Mouse (Mus musculus): ENCODE results near the gene Cdc37. TPM values are rescaled to one million over a fixed set of nuclear protein-coding genes. Genes with fewer than 3 reads are reported as not detected.
"Not testable (repeated sequence)": the region's sequence is repeated elsewhere in the genome, so short reads cannot be mapped to it uniquely, and the experiment has no call there.

Cdc37 gene
- total RNA-seq (2021), result 100 to 1,000 TPM; 123 to 126 TPM
- long read RNA-seq, experiment 1, full-length matches to known transcripts, result 110 of 170 reads
- long read RNA-seq, experiment 1, partial matches to known transcripts, result 49 of 170 reads
- long read RNA-seq, experiment 1, other reads (novel, unspliced or antisense), result 11 of 170 reads
- long read RNA-seq, experiment 2, full-length matches to known transcripts, result 141 of 219 reads
- long read RNA-seq, experiment 2, partial matches to known transcripts, result 68 of 219 reads
- long read RNA-seq, experiment 2, other reads (novel, unspliced or antisense), result 10 of 219 reads

- peak; percentile 89 to 93 for DNase-seq
- intact Hi-C loops (cut with DNase I), result no loop called here
Observed at GRCm38 (mm10) chr9:21149654-21150419, at the start of gene Cdc37. Cdc37 (minus strand) TSS chr9:21149982.

DNA sequence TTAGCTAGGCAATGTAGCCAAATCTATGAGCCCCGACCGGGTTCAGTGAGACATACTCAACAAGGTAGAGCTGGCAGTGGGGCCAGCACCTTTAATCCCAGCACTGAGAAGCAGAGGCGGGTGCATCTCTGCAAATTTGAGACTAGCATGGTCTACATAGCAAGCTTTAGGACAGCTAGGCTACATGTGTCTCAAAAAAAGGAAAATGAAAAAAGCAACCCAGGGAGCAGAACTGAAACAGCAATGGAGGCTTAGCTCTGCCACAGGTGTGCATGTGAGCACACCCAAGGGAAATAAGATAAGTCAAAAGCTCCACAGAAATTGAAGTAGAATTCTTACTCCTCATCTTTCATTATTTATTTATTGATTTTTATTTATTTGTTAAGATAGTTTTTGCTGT lies 49.2 kb upstream of the Cdc37 start:
- DNase-seq, result no peak
- intact Hi-C loops (cut with DNase I), result no loop called here

- intact Hi-C loops (cut with DNase I), result no loop called here
- no peak for DNase-seq
Observed at GRCm38 (mm10) chr9:21197981-21198380, 48.2 kb upstream of the Cdc37 start.

- DNase-seq, result no peak
- intact Hi-C loops (cut with DNase I), result no loop called here
Observed at GRCm38 (mm10) chr9:21196521-21197433, 47.0 kb upstream of the Cdc37 start.

GRCm38 (mm10) chr9:21195736-21196505 lies 46.1 kb upstream of the Cdc37 start:
- intact Hi-C loops (cut with DNase I); DNase-seq: not testable (repeated sequence)

- intact Hi-C loops (cut with DNase I), result no loop called here
- DNase-seq, result no peak
Observed at GRCm38 (mm10) chr9:21194787-21195493, 45.2 kb upstream of the Cdc37 start.

DNA sequence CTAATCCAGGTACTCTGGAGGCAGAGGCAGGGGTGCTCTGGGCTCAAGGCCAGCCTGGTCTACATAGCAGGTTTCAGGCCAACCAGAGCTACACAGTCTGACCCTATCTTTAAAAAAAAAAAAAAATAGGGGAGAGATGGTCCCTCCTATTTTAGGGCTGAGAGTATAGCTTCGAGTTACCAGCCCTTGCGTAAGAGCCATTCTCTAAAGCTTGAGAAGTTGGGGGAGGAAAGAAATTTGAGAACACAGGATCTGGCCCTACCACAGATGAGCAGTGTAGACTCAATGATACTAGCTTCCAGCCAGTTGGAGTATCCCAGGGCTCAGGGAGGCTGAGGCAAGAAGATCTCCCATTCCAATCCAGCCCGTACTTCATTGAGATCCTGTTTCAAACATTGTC lies 44.0 kb upstream of the Cdc37 start:
- DNase-seq, result no peak
- intact Hi-C loops (cut with DNase I), result no loop called here

- DNase-seq, result no peak
- intact Hi-C loops (cut with DNase I), result no loop called here
Observed at GRCm38 (mm10) chr9:21190670-21191069, 40.9 kb upstream of the Cdc37 start.

DNA sequence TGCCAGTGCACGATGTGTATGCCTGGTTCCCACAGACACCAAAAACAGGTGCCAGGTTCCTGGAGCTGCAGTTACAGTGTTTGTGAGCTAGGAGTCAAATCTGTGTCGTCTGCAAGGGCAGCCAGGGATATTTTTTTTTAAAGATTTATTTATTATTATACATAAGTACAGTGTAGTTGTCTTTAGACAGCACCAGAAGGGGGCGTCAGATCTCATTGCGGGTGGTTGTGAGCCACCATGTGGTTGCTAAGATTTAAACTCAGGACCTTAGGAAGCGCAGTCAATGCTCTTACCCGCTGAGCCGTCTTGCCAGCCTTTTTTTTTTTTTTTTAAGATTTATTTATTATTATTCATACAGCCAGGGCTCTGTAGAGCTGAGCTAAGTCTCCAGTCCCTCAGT lies 40.1 kb upstream of the Cdc37 start:
- intact Hi-C loops (cut with DNase I), result no loop called here
- no peak for DNase-seq

- intact Hi-C loops (cut with DNase I), result no loop called here
- peak; percentile 41 to 45 for DNase-seq
Observed at GRCm38 (mm10) chr9:21185436-21185835, 35.7 kb upstream of the Cdc37 start.

DNA sequence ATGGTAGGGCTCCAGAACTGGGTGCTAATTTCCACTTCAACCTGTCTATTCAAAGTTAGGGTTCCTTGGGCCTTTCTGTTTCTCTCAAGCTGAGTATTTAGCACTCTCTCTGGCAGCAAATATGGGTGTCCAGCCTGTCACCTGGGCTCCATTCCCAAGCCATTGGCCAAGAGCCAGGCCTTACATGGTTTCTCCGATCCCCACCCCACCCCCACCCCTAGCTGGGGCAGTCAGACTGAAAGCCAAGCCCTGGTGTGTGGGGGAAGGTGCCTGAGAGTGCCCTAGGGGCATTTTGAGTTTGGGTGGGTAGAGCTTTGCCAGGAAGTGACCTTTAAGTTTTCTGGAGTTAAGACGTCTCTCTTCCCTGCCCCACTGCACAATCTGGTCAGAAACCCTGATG lies 35.0 kb upstream of the Cdc37 start:
- peak; percentile 68 to 73 for DNase-seq
- intact Hi-C loops (cut with DNase I), result no loop called here

GRCm38 (mm10) chr9:21183905-21184413 lies 34.2 kb upstream of the Cdc37 start:
- DNase-seq, result peak; percentile 69 to 73
- intact Hi-C loops (cut with DNase I), result no loop called here

DNA sequence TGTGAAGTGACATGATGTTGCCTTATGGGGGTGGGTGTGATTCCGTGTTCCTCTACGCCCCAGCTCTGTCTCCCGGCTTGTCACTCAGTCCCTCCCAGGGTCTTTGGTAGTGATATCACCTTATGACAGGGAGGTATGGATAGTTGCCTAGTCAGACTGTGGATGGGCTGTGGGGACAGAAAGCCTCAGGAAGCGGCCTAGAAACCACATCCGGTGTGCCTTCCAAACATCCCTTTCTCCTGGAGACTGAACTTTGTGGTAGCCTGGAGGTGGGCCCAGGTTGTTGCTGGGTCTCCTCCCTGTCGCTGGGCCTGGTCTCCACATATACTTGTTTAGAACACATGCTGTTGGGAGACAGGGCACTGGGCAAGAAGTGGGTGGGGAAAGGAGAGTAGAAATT lies 33.6 kb upstream of the Cdc37 start:
- intact Hi-C loops (cut with DNase I), result no loop called here
- no peak for DNase-seq

DNA sequence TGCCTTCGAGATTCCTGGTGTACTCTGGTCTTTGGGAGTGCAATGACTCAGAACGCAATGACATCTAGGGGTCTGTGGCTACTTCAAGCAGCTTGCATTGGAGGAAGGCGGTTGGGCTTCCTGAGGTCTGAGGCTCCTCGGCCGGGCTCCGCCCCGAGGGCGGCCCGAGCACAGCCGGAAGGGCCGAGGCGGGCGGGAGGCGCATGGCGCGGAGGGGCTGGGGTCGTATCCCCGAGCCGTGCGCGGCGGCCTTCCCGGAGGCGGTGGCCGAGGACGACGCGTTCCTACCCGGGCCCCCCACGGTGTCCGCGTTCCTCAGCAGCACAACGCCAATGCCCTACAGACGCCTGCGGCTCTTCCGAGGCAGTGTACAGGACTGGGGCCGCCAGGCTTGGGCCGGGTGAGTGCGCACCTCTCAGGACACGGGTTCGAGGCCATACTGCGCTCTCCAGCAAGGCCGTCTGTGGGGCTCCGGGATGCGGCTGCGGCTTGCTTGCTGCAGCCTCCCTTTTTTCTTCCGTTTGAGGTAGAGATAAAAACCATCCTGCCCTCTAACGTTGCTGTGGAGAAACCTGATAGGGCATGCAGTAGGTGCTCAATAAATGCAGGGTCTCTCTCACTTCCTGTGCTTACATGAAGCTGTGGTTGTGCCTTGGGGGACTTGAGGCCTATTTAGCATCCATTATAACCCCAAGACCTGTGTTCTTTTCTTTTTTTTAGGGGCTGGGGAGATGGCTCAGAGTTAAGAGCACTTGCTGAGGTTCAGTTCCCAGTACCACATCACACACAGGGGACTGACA lies 31.8 kb upstream of the Cdc37 start:
- no peak for DNase-seq

DNA sequence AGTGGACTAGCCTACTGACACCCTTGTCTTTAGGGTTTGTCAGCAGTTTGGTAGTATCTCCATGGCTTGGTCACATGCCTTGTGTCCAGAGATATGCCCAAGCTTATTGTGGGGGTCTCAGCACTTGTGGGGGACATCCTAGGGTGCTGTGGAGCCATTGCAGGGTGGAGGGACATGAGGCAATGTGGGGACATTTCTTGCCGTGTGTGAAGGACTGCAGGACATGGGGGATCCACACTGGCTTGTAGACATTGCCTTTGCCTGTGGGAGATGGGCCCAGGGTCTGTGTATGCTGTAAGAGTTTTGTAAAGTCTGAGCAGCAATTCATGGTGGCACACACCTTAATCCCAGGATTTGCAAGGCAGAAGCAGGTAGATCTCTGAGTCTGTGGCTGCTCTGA lies 31.1 kb upstream of the Cdc37 start:
- intact Hi-C loops (cut with DNase I), result no loop called here

More for the DNA sequence above, 31.8 kb upstream of the Cdc37 start:
- intact Hi-C loops (cut with DNase I), result no loop called here

DNA sequence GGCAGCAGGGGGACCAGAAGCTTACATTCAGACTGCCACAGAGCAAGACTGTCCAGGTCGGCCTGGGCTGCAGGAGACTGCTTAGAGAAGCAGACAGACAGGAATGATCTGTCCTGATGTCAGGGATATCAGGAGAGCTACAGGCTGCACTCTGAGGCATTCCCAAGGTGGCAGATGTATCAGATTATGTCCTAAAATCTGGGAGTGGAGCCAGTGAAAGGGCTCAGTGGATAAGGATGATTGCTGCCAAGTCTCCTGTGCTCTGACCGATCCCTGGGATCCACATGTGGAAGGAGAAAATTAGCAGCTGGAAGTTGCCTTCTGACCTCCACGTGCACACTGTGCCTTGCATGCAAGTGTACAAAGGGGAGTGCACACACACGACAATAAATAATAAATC lies 30.6 kb upstream of the Cdc37 start:
- intact Hi-C loops (cut with DNase I), result no loop called here

More for the DNA sequence above, 31.1 kb upstream of the Cdc37 start:
- DNase-seq, result no peak

GRCm38 (mm10) chr9:21172364-21172763 lies 22.6 kb upstream of the Cdc37 start:
- intact Hi-C loops (cut with DNase I), result no loop called here
- no peak for DNase-seq

More for the DNA sequence above, 30.6 kb upstream of the Cdc37 start:
- no peak for DNase-seq

GRCm38 (mm10) chr9:21169157-21169556 lies 19.4 kb upstream of the Cdc37 start:
- DNase-seq, result no peak
- intact Hi-C loops (cut with DNase I), result no loop called here
